Mouse (Mus musculus): ENCODE measurements around the gene Cyp4v3.

GRCm38 (mm10) chr8:45291790-45292189 lies 41.2 kb downstream of the Cyp4v3 start:
- TF ChIP-seq POLR2A (IDR thresholded peaks at IDR 0.05; ENCODE audit: control insufficient read depth in 1 of 2, insufficient read depth in 1 of 2, low read depth in 1 of 2, low read length in 2 of 2, poor library complexity in 1 of 2) (no peak), CTCF (IDR thresholded peaks at IDR 0.05 in 2 of 3, conservative IDR thresholded peaks at IDR 0.05 in 1 of 3; ENCODE audit: control insufficient read depth in 1 of 3, insufficient read depth in 1 of 3, low read depth in 2 of 3, low read length in 3 of 3, poor library complexity in 1 of 3, severe bottlenecking in 1 of 3) (no peak), ZKSCAN1 (IDR thresholded peaks at IDR 0.05; ENCODE audit: low read depth, low read length) (no peak), UBTF (IDR thresholded peaks at IDR 0.05; ENCODE audit: borderline replicate concordance, insufficient read depth, low read depth, low read length) (no peak), TAL1 (IDR thresholded peaks at IDR 0.05; ENCODE audit: low read length) (no peak), ZC3H11A (IDR thresholded peaks at IDR 0.05; ENCODE audit: low read depth, low read length) (no peak), NRF1 (IDR thresholded peaks at IDR 0.05; ENCODE audit: insufficient read depth, low read depth, low read length, poor library complexity, severe bottlenecking) (no peak), GABPA (IDR thresholded peaks at IDR 0.05; ENCODE audit: low read depth, low read length) (no peak), GATA1 (IDR thresholded peaks at IDR 0.05; ENCODE audit: low read depth, low read length) (no peak), ELF1 (IDR thresholded peaks at IDR 0.05; ENCODE audit: low read depth, low read length) (no peak), E2F4 (IDR thresholded peaks at IDR 0.05; ENCODE audit: borderline replicate concordance, low read depth, low read length) (no peak)

Data from MEL (cell line).